Mouse (Mus musculus) forelimb bud, embryonic 11.5 days (tissue): Measurements from ENCODE around the gene Cdc25a.
A peak's percentile ranks its signal among the peaks of the same experiment; 100 is the strongest.

ENCODE experiments used
- DNase-seq: peaks from one replicate; pipeline ENCODE4 v3.0.0-alpha.2; 2012; ENCODE audit warnings: low read depth, low spot score

Cdc25a gene

DNA sequence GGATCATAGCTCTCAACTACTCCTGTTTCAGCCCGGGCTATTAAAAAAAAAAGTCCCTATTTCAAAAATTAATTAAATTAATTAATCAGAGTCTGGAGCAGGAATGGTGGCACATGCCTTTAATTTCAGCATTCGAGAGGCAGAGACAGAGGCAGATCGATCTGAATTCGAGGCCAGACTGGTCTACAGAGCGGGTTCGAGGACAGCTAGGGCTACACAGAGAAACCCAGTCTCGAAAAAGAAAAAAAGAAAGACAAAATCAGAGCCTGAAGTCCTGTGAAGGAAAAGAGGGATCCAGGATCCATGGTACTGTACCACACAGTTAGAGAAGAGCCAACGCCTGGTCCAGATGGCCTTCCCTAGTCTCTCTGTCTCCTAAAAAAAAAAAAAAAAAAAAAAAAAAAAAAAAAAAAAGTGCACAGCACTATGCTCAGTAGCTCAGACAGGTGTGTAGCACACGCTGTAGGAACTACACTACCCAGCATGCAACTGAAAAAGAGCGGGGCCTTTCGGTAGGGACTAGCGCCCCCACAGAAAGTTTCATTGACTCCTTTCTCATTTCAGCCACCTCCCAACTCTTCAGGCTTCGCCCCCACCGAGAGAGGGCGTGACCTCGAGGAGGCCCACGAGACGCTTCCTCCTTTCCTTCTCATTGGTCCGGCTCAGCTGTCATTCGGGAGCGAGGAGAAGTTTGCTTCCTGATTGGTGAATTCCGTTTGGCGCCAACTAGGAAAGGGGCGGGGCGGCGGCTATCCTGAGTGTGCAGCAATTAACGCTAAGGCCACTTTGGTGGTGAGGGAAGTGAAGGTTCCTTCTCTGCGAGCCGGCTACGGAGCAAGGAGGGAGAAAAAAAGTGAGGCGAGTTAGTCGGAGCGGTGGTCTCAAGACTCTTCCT lies at the start of gene Cdc25a:
Gene Cdc25a, plus strand, starts transcription at position 783 of the 895 bp plus-strand sequence.
- peak; percentile 99 for DNase-seq

DNA sequence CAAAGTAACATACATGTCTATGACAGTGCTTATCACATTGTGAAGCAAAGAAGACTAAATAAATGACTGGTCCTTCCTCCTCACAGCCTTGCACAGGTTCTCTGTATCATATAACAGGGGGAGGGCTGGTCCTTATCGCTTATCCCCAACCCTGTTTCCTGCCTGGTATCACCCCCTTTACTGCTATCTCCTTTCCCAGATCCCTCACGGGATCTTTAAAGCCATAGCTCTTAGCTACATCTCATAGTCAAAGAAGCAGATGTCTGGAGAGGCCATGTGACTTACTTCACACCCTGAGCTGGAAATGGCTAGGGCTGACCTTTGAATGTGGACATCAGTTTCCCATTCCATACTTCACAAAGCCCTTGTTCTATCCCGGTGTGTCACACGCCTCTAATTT lies 49.6 kb upstream of the Cdc25a start:
- DNase-seq: no peak

DNA sequence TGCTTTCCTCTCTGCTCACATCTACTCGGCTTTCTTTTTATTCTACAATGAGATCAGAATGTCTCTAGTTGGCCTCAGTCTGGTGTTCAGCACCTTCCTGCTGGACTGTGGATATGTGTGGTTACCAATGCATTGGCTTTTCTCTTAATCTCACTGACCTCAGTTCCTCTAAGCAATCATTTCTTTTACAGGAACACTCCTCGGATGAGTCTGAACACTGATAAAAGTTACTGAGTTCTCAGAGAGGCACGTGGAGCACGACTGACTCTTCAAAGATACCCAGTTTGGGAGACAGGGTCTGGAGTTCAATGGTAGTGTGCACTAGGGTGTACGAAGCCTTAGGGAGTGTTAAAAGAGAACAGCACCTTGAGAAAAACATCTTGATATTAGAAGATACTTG lies 49.2 kb upstream of the Cdc25a start:
- no peak for DNase-seq

DNA sequence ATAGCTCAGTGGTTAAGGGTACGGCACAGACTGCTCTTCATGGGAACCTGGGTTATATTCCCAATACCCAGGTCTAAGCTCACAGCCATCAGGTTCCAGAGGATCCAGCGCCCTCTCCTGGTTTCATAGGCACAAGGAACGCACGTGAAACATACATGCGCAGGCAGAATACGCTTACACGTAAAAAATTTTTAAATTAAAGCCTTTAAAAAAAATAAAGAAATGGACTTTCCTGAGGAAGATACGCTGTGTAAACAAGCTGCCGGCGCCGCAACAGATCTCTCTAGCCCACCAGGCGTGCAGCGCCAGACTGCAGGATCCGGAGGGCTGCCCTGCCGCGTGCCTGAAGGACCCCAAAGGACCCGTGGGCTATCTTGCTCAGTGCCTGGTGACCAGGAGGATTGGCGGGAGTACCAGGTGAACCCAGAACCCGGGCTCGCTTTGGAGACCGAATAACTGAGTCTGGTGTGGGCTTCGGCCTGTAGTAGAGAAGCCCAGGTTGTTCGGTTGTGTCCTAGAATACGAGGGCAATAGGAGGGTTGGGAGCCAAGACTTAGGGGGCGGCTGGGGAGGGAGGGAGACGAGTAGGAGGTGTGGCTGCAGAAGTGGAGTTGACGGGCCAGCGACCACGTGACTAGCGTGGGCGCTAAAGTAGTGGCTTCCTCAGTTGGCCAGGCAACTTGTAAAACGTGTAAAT lies 42.8 kb upstream of the Cdc25a start, which contains the start of gene Nme6:
Gene Nme6, plus strand, starts transcription at position 359 of the 697 bp plus-strand sequence.
- peak; percentile 90 for DNase-seq

DNA sequence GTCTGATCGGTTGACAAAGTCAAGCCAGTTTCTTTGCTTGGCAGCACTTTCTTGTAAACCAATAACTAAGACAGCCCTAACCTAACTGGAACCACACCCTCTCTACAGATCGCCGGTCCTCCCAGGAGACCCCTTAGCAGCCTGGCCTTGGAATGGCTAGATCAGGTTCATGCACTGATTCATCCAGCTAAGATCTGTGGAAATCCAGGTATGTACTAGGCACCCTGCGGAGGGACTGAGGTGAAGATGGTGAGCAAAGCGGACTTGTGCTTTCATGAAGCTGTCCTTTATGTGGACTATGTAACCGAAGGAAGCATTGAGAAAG lies 42.3 kb upstream of the Cdc25a start:
- DNase-seq: no peak

DNA sequence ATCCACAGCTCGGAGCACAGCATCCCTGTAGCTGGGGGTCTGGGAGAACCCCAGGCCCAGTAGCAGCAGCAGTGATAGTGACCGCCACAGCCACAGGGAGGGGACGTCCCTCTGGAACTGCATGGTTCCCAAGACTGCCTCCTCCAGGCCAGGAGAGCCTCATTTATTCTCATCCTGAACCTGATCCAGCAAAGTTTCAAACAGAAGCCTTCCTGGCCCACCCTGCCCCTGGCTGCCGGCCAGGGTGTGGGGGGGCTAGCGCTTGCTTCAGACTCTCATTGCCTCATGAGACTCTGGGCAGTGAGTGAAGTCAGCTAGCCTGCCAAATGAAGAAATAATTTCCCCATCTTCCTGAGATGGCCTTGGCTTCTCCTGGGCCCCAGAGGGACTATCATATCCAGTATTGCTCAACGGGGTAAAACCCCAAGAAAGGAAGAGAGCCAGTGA lies 26.0 kb upstream of the Cdc25a start, which contains the start of gene Camp:
Gene Camp, minus strand, starts transcription at position 306 of the 447 bp plus-strand sequence.
- DNase-seq: no peak

DNA sequence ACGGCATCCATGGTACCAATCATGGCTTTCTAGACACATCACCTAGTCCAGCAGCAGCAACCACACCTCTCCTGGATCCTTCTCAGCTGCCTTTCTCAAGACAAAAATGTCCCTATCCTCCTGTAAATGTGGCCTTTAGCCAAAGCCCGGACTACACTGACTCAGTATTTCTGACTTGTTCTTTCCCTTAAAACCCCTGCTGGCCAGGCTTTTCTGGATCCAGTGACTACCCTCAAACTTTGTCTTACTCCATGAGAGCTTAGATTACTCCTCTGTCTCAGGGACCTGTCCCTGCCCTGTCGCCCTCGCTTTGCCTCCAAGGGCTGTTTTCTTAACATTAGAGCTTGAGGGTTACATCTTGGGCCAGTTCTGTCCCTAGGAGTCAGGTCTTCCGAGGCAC lies 25.3 kb upstream of the Cdc25a start:
- no peak for DNase-seq

DNA sequence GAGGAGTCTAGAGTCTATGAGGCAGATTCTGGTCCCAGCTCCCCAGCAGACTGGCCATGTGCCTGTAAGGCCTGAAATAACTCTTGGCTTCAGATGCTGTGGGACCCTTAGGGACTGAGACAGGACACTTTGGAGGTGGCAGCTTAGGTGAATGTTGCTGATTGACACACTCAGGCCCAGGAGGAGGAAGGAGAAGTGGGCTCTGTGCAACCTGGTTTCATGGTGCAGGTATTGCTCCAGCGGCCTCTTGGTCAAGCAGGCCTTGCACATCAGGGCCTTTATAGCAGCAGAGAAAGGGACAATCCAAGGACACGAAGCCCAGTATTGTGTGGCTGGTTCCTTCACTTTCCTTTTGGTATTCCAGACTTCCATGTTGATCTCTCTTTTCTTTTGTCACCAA lies 21.0 kb upstream of the Cdc25a start:
- DNase-seq: no peak

DNA sequence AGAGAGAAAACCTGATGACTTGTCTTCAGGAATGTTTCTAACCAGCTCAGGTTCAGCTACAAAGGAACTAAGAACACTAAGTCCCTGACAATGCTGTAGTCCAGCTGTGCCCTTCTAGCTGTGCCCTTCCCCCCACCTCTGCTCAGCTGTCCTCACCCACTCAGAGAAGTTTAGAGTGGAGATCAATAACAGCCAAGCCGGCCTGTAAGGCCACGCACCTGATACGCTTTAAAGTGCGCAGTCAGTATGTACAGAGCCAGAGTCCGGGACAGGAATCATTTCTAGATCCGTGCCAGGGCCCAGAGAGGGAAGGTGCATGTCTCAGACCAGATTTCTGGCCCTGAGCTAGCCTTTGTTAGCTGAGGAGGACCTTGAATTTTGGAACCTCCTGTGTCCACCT lies 19.4 kb upstream of the Cdc25a start:
- DNase-seq: no peak

DNA sequence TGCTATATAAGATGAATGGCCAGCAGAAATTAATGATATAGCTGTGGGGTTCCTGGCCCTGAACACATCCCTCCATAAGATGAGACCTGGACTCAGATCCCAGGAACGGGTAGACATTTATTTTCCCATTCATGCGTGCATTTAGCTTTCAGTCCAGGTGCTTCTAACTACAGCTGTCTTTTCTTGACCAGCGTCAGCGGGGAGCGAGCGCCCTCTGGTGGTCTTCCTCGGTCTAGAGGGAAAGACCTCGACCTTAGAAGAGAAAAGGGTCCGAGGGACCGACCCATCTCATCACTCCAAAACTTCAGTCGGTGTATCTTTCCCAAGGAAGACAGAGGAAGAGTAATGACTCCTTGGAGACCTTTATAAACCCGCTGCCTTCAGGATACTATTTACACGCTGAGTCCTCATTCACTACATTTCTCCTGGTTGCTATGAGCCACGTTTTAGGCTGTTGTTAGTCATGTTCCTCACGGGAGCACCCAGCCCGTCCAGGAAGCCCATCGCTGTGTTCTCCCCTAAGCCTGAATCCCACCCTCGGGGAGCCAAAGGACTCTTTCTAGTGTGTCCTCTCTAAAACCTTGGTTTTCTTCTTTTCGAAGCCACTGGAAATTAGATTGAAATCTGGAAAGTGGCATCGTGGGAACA lies 12.9 kb upstream of the Cdc25a start:
- peak; percentile 78 for DNase-seq

DNA sequence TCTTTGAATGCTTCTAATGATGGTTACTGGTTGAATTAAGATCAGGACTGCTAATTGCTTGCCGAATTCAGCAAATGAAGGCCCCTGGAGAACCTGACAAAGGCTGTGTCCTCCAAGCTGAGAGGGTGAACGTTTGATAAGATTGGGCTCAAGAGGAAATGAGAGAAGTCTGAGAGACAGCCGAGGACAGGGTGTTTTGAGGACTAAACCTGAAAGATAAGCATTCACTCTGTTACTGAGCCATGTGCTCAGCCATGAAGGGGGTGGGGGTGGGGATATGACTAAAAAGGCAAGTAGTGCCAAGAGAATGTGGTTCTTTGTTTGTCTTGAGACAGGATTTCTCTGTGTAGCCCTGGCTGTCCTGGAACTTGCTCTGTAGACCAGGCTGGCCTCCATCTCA lies 12.3 kb upstream of the Cdc25a start:
- no peak for DNase-seq

DNA sequence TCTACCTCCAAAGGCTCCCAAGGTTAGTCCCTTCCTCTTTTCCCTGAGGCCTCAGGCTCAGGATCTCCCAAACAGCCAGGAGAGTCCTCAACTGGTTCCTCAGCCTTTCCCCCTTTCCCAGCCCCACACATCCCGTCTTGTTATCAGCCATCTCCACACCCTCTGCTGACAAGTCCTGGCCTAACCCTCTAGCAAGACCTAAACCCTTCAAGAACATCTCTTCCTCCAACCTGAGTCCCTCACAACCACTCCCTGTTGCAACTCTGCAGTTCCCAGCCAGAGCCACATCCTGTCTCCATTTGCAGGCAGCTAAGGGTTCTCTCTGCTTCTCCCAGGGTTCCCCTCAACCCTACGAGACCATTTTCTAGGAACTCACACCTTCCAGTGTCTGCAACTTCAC lies 9.2 kb upstream of the Cdc25a start:
- no peak for DNase-seq

DNA sequence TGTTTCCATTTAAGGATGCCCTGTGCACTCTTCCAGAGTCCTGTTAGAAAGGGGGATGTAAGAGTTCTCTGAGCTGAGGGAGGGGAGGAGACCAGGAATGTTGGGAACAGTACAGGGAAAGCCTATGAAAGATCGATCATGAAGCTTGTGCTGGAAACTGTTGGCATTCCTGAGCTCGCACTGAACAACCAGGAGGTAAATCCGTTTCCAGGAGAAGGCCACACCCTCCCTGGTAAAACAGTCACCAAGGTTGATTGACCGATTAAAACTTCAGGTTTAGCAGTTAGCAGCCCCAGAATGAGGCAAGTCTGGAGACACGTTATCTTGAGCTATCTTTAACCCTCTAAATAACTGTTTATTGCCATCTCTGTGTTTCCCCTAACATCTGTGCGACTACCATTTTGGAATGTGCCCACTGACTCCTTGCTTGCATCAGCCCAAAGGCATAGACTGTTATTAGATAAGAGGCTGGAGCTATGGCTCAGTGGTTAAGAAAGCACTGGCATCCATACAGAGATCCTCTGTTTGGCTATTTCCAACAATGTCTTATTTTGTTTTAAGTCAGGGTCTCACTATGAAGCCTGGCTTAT lies 4.3 kb upstream of the Cdc25a start:
- DNase-seq: no peak

DNA sequence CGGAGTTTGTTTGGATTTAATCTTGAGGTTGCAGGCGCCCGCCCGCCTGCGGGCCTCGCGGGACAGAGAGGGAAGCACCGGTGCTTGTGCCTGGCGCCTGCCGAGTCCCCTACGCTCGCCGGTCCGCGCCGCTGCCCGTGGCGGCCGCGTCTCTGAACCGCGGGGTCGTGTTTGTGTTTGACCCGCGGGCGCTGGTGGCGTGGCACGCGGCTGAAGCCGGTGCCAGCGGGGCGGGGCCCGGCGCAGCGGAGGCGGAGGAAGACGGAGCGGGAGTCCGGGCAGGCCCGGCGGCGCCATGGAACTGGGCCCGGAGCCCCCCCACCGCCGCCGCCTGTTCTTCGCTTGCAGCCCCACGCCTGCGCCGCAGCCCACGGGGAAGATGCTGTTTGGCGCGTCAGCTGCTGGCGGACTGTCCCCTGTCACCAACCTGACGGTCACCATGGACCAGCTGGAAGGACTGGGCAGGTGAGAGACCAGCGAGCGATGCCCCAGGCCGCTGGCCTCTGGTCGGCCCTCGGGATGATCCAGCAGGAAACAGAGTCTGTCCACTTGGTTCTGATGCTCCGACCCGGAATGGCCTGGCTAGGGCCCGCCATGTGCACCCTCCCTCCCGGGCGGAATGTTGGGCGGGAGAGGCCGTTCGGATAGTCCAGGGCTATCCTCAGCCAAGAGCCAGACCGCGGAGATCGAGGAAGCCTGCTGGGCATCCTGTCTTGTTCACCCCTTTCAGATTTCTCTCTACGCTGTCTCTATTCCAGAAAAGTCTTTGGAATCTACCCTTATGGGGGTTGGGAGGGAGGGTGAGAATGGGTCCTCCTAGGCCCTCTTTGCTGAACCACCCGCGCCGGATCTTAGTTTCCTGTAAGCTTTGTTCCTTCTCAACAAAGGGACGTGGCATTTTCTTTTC lies 569 bp downstream of the Cdc25a start:
- DNase-seq: no peak

DNA sequence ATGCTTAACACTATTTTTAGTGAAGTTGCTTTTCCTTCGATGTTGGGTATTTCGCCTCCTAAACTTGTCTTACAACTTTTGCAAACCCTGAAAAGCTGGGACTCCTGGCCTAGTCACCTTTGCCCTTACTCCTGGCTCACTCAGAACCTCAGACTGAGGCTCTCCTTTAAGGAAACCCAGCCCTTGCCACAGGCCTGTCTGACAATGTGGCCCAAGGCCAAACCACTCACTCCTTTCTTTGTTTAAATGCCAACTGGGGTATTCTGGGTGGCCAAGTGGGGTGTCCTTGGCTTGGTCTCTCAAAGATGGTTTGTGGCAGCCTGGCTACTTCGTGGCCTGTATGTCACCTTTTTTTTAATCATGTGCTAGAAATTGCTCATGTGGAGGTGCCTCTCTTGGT lies 1.4 kb downstream of the Cdc25a start:
- no peak for DNase-seq

DNA sequence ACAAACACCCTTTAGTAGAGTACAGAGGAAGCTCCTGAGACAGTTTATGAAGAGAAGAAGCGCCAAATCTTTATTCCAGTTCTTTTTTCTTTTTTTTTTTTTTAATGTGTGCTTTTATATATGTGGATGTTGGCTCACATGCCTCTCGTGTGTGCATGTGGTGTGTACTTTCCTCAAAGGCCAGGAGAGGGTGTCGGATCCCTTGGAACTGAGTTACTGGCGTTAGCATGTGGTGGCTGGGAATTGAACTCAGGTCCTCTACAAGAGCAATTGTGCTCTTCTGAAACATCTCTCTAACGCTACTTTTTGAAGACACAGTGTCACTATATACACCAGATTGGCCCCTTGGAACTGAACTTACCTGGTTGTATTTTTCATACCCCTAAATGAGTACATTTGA lies 2.3 kb downstream of the Cdc25a start:
- DNase-seq: no peak

DNA sequence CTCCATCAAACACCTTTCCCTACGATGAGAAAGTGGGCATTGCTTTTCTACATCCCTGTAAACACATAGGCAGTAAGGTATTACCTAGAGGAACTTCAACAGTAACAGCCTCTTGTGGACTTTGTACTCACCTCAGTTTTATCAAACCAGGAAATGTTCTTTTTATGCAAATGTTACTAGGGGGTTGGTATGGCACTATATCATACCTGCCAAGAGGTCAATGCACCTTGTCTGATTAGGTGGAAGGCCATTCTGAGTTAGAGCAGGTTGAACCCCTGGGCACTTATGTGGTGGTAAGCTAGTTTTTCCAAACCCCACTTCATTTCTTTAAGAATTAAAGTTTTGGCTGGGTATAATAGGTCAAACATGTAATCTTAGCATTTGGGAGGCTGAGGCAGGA lies 3.9 kb downstream of the Cdc25a start:
- no peak for DNase-seq

DNA sequence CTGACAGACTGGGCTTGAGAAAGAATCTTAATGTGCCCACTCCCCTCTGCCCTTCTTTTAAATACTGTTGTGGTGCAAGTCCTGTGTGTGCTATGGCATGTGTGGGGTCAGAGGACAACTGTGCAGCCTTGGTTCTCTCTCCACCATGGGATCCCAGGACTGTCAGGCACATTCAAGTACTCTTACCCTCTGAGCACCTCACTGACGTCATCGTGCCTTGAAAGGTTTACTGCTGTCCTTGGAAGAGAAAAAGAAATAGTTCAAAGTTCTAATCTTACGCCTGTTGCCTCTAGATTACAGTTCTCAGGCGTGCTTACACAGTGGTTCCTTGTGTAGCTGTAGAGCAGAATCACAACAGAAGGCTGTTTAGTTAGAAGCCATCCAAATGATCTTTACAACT lies 10.9 kb downstream of the Cdc25a start:
- DNase-seq: no peak

DNA sequence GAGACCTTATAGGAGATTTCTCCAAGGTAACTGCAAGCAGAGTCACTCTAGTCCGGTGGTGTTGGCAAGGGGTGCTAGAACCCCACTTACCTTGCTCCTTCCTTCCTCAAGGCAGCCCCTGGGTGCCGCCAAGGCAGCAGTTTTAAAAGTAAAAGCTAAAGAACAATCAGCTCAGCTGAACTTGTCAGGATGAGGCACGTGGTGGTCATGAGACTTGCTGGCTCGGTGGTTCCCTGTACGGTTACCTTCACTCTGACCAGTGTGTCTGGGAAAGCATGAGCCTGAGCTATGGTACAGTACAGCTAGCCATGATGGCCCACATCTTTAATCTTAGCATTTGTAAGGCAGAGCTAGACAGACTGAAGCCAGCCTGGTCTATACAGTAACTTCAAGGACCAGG lies 11.9 kb downstream of the Cdc25a start:
- no peak for DNase-seq

DNA sequence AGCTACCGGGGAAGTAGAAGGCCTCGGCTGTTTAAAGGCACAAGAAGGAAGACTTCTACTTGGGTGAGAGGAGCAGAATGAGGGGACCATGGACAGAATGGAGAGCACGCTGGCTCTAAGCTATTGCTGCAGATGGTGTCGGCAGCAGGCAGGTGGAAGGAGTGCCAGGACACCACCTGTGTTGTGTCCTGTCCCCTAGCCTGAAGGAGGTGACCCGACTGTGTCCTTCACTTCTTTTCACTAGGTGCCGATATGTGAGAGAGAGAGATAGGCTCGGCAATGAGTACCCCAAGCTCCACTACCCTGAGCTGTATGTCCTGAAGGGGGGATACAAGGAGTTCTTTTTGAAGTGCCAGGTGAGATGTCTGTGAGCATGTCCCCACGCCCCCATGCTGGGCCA lies 16.1 kb downstream of the Cdc25a start:
- DNase-seq: no peak

DNA sequence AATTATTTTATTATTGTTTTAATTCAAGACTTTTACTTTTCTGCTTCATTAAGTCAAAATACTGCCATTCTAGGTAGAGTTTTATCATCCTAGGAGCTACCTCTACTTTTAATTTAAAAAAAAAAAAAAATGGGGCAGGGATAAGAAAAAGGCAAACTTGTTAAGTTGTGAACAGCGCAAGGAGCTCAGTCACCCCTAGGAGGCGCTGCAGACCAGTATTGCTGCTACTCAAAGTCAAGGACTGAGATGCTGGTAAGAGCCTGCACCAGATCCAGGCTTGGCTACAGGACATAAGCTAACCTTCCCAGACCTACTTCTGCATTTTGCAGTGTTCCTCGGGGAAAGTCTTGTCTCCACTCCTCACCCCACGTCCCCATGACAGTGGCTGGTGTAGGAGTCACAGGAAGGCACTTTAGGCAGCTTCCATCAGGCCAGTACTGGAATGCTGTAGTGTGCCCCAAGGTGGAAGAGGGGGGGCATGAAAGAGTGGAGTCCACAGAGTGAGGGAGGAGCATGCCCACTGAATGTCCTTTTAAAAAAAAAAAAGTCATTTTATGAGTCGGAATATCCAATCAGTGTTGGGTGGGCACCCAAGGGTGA lies 17.4 kb downstream of the Cdc25a start:
- peak; percentile 81 for DNase-seq
